Mouse (Mus musculus): Measurements from ENCODE around the gene Catsper4. TPM values are rescaled to one million over a fixed set of nuclear protein-coding genes. Genes with fewer than 3 reads are reported as not detected.

Gene Catsper4
- total RNA-seq, 2 experiments from 2014 or later: 1.3 to 1.4 TPM

DNA sequence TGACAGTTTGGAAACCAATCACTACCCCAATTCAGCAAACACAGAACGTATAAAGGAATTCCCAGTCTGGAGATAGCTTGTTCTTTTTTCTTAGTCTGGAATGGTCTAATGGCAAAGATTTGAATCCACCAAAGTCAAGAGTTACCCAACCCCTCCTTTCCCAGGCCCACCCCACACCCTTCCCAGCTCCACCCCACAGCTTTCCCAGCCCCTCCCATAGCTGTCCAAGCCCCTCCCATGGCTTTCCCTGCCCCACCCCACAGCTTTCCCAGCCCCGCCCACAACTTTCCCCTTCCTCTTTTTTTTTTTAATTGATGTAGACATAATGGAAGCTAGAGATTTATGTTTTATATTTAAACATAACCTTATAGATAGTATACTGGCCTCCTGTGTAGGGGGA is 27.8 kb downstream of the Catsper4 start:
- no peak for DNase-seq
- intact Hi-C loops (cut with DNase I): no loop called here

DNA sequence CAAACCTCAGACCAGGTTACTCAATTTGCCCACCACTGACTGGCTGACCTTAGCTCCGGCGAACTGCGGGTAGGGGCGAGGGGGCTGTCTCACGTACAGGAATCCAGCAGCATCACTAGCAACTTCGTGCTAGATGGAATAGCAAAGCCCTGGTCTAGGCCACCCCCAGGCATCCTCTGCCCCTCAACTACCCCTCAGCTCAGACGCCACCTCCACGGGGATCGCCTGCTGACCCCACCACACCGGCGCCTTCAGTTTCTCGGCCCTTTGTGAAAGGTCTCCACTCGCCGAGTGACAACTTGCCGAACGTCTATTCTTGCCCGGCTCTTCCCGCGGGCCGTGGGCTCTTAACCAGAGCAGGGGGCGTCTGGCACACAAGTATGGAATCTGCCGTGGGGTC is 40.9 kb downstream of the Catsper4 start:
- intact Hi-C loops (cut with DNase I): loop anchor here (5.0 kb wide), 3 partner anchors 61 to 191 kb away; partner anchors contain the start of genes Gm30191, Pdik1l and Zfp593
- no peak for DNase-seq

DNA sequence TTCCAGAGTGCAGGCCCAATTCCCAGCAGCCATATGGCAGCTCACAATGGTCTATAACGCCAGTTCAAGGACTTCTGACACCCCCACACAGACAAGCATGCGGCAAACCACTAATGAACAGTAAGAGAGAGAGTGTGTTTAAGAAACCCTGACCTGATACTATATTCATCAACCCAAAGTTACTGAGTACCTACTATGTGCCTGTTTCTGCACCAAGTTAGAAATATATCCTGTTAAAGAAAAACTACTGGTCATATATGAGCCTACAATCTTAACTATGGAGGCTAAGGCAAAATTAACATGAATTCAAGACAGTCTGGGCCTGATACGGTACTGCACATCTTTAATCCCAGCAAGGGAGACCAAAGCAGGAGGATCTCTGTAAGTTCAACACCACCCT is 41.6 kb downstream of the Catsper4 start:
- intact Hi-C loops (cut with DNase I): loop anchor here (5.0 kb wide), 3 partner anchors 62 to 192 kb away; partner anchors contain the start of genes Gm30191, Pdik1l and Zfp593
- DNase-seq: no peak

DNA sequence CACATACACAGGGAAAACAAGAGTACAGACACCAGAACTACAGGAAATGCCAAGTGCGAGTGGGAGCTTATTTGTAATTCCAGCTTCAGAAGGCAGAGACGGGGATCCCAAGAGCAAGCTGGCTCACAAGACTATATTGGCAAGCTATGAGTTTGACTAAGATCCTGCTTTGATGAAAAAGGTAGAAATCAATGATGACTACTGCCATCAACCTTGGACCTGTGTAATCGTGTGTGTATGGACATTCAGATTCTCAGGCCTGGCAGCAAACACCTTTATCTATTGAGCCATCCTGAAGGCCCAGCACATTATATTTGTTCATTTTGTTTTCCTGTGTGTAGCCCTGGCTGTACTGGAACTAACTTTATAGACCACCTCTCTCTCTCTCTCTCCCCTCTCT is 43.5 kb downstream of the Catsper4 start:
- intact Hi-C loops (cut with DNase I): no loop called here
- no peak for DNase-seq

GRCm38 (mm10) chr4:134181825-134182224 is 45.4 kb downstream of the Catsper4 start:
- DNase-seq: no peak
- intact Hi-C loops (cut with DNase I): no loop called here

DNA sequence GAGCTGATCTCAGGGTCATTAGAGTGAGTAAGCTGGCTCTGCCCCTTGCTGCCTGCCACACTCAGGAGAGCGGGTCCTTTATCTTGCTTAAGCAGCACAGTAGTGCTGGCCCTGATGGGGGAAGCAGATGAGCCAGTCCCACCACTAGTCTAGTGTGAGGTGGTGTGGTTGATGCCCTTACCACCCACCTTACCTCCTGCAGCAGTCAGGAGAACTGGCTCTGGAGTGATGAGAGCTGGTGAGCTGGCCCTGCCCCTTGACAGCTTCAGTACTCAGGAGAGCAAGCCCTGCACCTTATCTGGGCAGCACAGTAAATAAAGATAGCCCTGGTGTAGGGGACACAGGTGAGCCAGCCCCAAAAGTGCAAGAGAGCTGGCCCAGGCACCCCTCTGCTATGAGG is 46.1 kb downstream of the Catsper4 start:
- no peak for DNase-seq
- intact Hi-C loops (cut with DNase I): no loop called here

- intact Hi-C loops (cut with DNase I): no loop called here
- no peak for DNase-seq
Observed at GRCm38 (mm10) chr4:134172391-134172790, 54.8 kb downstream of the Catsper4 start.

- DNase-seq: no peak
- intact Hi-C loops (cut with DNase I): no loop called here
Observed at GRCm38 (mm10) chr4:134166906-134167305, 60.3 kb downstream of the Catsper4 start.

GRCm38 (mm10) chr4:134165548-134166465 is 61.4 kb downstream of the Catsper4 start:
- intact Hi-C loops (cut with DNase I): no loop called here
- no peak for DNase-seq

DNA sequence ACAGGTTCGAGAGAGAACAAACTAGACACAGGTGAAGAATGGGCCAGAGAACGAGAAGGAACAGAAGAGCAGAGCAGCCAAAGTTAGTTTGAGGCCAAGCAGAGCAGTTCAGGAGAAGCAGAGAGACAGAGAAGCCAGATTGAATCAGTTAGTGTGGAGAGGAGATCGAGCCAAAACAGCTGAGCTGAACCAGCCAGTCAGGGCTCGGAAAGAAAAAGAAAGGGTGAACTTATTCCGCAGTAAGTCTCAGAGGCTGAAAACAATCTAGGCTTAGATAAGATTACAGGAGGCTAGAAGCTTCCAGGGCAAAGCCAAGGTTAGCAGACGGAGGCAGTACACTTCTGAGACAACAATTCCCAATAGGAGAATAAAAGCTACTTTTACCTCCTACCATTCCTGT is 62.2 kb downstream of the Catsper4 start:
- no peak for DNase-seq
- intact Hi-C loops (cut with DNase I): no loop called here

GRCm38 (mm10) chr4:134164591-134164990 is 62.6 kb downstream of the Catsper4 start:
- intact Hi-C loops (cut with DNase I): no loop called here
- no peak for DNase-seq

Other genes starting within 250 kb of the Catsper4 start
- gene Dhdds, start 226.5 kb downstream of the Catsper4 start, total RNA-seq (2021): 10 to 100 TPM; 10.5 to 10.9 TPM
- 1 to 10 TPM in 1 of 2 experiments, under 1 TPM in 1; 0.28 to 1.1 TPM for gene Lin28a, start 208.5 kb downstream of the Catsper4 start, total RNA-seq (2021)
- not detected for gene Zfp683, start 173.5 kb downstream of the Catsper4 start, total RNA-seq (2021)
- gene Crybg2, start 166.6 kb downstream of the Catsper4 start, total RNA-seq (2021): not detected
- gene Cd52, start 132.3 kb downstream of the Catsper4 start, total RNA-seq (2021): 1 to 10 TPM; 1.1 to 1.9 TPM
- gene Ubxn11, start 124.8 kb downstream of the Catsper4 start, total RNA-seq (2021): 1 to 10 TPM; 1.4 to 2.1 TPM
- gene Sh3bgrl3, start 98.6 kb downstream of the Catsper4 start, total RNA-seq (2021): 10 to 100 TPM; 17.1 to 19.7 TPM
- gene Cep85, start 40.3 kb downstream of the Catsper4 start, total RNA-seq (2021): 10 to 100 TPM; 51.0 to 64.2 TPM
- gene Gm7534, start 24.4 kb downstream of the Catsper4 start, total RNA-seq (2021): not detected
- 10 to 100 TPM; 33.7 to 36.3 TPM for gene Cnksr1, start 11.0 kb upstream of the Catsper4 start, total RNA-seq (2021)
- not detected for gene E130218I03Rik, start 16.3 kb upstream of the Catsper4 start, total RNA-seq (2021)
- 1 to 10 TPM; 4.5 to 4.7 TPM for gene Zfp593, start 18.2 kb upstream of the Catsper4 start, total RNA-seq (2021)
- gene Gm30191, start 19.6 kb upstream of the Catsper4 start, total RNA-seq (2021): not detected
- gene Grrp1, start 26.7 kb upstream of the Catsper4 start, total RNA-seq (2021): 1 to 10 TPM; 2.4 to 3.6 TPM
- gene Pdik1l, start 60.5 kb upstream of the Catsper4 start, total RNA-seq (2021): 1 to 10 TPM; 2.2 to 4.3 TPM
- 100 to 1,000 TPM; 241 to 268 TPM for gene Trim63, start 87.7 kb upstream of the Catsper4 start, total RNA-seq (2021)
- 10 to 100 TPM in 1 of 2 experiments, 1 to 10 TPM in 1; 3.8 to 22.3 TPM for gene Slc30a2, start 115.8 kb upstream of the Catsper4 start, total RNA-seq (2021)
- gene Extl1, start 156.5 kb upstream of the Catsper4 start, total RNA-seq (2021): 10 to 100 TPM; 25.9 to 29.9 TPM
- 1 to 10 TPM; 1.8 to 4.0 TPM for gene Pafah2, start 168.9 kb upstream of the Catsper4 start, total RNA-seq (2021)
- gene Stmn1, start 240.9 kb upstream of the Catsper4 start, total RNA-seq (2021): 1 to 10 TPM; 8.0 TPM